Mouse (Mus musculus) bone marrow, adult 2 months (tissue): ENCODE measurements around the gene Treml4. TPM values are rescaled to one million over a fixed set of nuclear protein-coding genes. Genes with fewer than 3 reads are reported as not detected.

Experiments used
- H3K27ac ChIP-seq: fragments of 200-500 bp; 2 replicates; pipeline ENCODE4 v1.5.1; 2012; ENCODE audit warnings: low read depth, mild to moderate bottlenecking, control low read depth, inconsistent platforms, low read length; ENCODE audit not compliant: control insufficient read depth, poor library complexity, insufficient read depth
- H3K4me1 ChIP-seq: fragments of 200-500 bp; 2 replicates; pipeline ENCODE4 v1.6.1; 2011; ENCODE audit warnings: low read length; ENCODE audit not compliant: control insufficient read depth, insufficient read depth
- H3K4me3 ChIP-seq: fragments of 200-500 bp; replicated peaks from 2 replicates; pipeline ENCODE3; 2011; ENCODE audit warnings: mild to moderate bottlenecking, low read depth, low read length, control low read depth; ENCODE audit not compliant: control insufficient read depth
- CTCF ChIP-seq: fragments of 200-500 bp; IDR thresholded peaks from 2 replicates; pipeline ENCODE4 v1.5.1; 2011; ENCODE audit warnings: low read length, control low read depth; ENCODE audit not compliant: control insufficient read depth, insufficient read depth
- POLR2A ChIP-seq: fragments of 200-500 bp; IDR thresholded peaks from 2 replicates; pipeline ENCODE4 v1.6.1; 2011; ENCODE audit warnings: low read depth, mild to moderate bottlenecking, control low read depth, low read length, borderline replicate concordance; ENCODE audit not compliant: control insufficient read depth
- WGBS: fragments of 180-500 bp; shearing (Covaris S2); methylation state at CpG from one replicate; pipeline ENCODE4 v1.1.7; 2018; 5-methylcytosine and 5-hydroxymethylcytosine counted together
- polyA plus RNA-seq: library from polyadenylated mRNA; stranded (reverse); fragments of >200 nt; gene quantifications from 2 replicates; pipeline ENCODE4 v1.2.4, GENCODE M21; 2011; ENCODE audit warnings: low replicate concordance; ENCODE audit not compliant: missing spikeins, insufficient read depth, insufficient read length

Treml4 gene
- polyA plus RNA-seq, 1 experiment: 21.2 TPM

GRCm38 (mm10) chr17:48247221-48247928 lies 16.7 kb upstream of the Treml4 start, which contains the start of gene Trem3:
TSS of gene Trem3 (plus strand) at chr17:48247777.
- TF ChIP-seq POLR2A (0 out of 2 replicates have a peak, but pooled peaks have one; percentile 17), CTCF (no peak)
- WGBS: 27% methylated on average over 11 of the region's 11 CpGs
- H3K4me1 ChIP-seq: peaks cover 3% of the 10 kb centered on the region; the same call in 1 of the 2 replicates
- peak within 1 kb of the TSS; percentile 91 for H3K27ac ChIP-seq
- H3K4me3 ChIP-seq: peak within 1 kb of the TSS; percentile 74

DNA sequence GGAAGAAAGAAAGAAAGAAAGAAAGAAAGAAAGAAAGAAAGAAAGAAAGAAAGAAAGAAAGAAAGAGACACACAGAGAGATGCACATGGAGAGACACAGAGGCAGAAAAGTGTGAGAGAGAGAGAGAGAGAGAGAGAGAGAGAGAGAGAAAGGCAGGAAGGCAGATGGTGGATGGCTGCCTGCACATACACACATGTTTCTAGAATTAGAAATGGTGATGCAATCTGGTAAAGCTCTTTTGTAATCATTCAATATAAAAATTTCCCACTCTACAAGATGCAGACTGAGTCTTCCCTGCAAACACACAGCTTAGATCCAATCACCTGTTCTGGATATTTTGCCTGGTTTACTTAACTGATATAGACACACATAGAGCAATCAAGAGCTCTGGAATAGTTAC lies 15.1 kb upstream of the Treml4 start:
- Histone ChIP-seq H3K4me3 (peak overlapping the region; percentile 76), H3K4me1 (peaks cover 3% of the 10 kb centered on the region; the same call in 1 of the 2 replicates), H3K27ac (peak overlapping the region; percentile 21; the same call in 1 of the 2 replicates)
- no peak for TF ChIP-seq CTCF
- no peak for TF ChIP-seq POLR2A

DNA sequence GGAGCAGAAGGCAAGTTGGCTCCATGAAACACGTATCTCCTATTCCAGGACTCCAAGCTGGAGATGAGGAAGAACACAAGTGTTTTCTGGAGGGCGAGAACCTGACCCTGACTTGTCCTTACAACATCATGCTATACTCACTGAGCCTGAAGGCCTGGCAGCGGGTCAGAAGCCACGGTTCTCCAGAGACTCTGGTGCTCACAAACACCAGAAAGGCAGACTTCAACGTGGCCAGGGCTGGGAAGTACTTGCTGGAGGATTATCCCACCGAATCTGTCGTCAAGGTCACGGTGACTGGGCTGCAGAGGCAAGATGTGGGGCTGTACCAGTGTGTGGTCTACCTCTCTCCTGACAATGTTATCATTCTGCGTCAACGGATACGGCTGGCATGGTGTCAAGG lies 14.6 kb upstream of the Treml4 start:
- H3K27ac ChIP-seq: peak overlapping the region; percentile 21
- peak overlapping the region; percentile 76 for H3K4me3 ChIP-seq
- no peak for TF ChIP-seq POLR2A
- TF ChIP-seq CTCF: no peak
- 59% methylated on average over 11 of the region's 11 CpGs for WGBS
- peaks cover 2% of the 10 kb centered on the region; the same call in 1 of the 2 replicates for H3K4me1 ChIP-seq

GRCm38 (mm10) chr17:48250631-48251030 lies 13.5 kb upstream of the Treml4 start:
- WGBS: 73% methylated on average over 7 of the region's 7 CpGs
- Histone ChIP-seq H3K4me1 (peaks cover 1% of the 10 kb centered on the region; the same call in 1 of the 2 replicates), H3K4me3 (peak overlapping the region; percentile 25), H3K27ac (no peak overlapping the region)
- TF ChIP-seq CTCF (no peak), POLR2A (no peak)

DNA sequence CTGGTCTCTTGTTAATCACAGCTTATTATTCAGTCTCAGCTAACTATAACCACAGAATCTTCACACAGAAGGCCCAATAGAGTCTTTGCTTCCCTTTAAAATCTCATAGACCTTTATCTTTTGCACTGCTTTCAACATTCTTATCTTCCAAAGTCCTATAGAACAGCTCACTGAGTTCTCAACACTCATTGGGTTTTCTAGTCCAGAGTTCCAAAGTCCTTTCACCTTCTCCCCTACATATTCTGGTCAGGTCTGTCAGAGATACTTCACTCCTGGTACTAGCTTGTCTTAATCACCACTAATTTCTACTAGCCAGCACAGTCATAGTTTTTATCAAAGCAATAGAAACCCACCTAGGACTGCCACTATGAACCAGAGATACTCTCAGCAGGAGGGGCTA lies 7.5 kb upstream of the Treml4 start:
- Histone ChIP-seq H3K4me1 (no peaks in the 10 kb centered on the region; the same call in 1 of the 2 replicates), H3K4me3 (no peak overlapping the region), H3K27ac (no peak overlapping the region)
- no peak for TF ChIP-seq CTCF
- no peak for TF ChIP-seq POLR2A

- H3K4me1 ChIP-seq: peaks cover 4% of the 10 kb centered on the region; the same call in 1 of the 2 replicates
- 9% methylated on average over 2 of the region's 2 CpGs for WGBS
- TF ChIP-seq CTCF (no peak), POLR2A (no peak)
- H3K27ac ChIP-seq: no peak overlapping the region
- no peak overlapping the region for H3K4me3 ChIP-seq
These were observed 2.2 kb upstream of the Treml4 start for GRCm38 (mm10) chr17:48261868-48262267.

GRCm38 (mm10) chr17:48264662-48265061 lies 567 bp downstream of the Treml4 start:
- Histone ChIP-seq H3K4me3 (no peak overlapping the region), H3K4me1 (peaks cover 4% of the 10 kb centered on the region; the same call in 1 of the 2 replicates), H3K27ac (no peak overlapping the region)
- WGBS: 89% methylated on average over 7 of the region's 7 CpGs
- TF ChIP-seq CTCF (no peak), POLR2A (no peak)

DNA sequence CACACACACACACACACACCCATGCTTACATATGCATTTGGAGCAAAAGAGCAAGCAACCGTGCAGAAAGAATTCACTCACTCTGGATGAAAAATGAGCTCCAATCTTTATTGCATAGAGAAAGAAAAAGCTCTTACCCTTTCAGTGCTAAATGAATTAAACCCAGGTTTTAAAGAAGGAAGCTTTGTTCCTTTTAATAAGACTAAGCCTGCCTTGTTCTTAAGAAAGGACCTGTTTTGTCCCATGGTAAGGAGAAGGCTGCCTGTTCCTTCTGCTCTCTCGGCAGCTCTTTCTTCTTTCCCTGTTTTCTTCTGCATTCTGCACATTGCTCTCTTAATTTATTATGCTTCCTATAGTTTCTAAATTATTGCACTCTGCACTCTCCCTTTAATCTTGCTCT lies 2.0 kb downstream of the Treml4 start:
- Histone ChIP-seq H3K4me1 (peaks cover 6% of the 10 kb centered on the region; the same call in 1 of the 2 replicates), H3K4me3 (no peak overlapping the region), H3K27ac (no peak overlapping the region)
- TF ChIP-seq CTCF: no peak
- TF ChIP-seq POLR2A: no peak
- WGBS: 63% methylated on average over 2 of the region's 2 CpGs

- no peak overlapping the region for H3K4me3 ChIP-seq
- 78% methylated on average over 2 of the region's 2 CpGs for WGBS
- H3K27ac ChIP-seq: no peak overlapping the region
- TF ChIP-seq POLR2A: no peak
- TF ChIP-seq CTCF: no peak
- peaks cover 6% of the 10 kb centered on the region; the same call in 1 of the 2 replicates for H3K4me1 ChIP-seq
These were observed 2.7 kb downstream of the Treml4 start for GRCm38 (mm10) chr17:48266610-48267304.
